Mouse (Mus musculus) layer of hippocampus, adult 9-11 months (tissue): Measurements from ENCODE around the gene H2al1j.
"Not testable (repeated sequence)": the region's sequence is repeated elsewhere in the genome, so short reads cannot be mapped to it uniquely, and the experiment has no call there.

Experiments
- DNase-seq: peaks from one replicate; pipeline ENCODE4 v3.0.0; 2022

Gene H2al1j

DNA sequence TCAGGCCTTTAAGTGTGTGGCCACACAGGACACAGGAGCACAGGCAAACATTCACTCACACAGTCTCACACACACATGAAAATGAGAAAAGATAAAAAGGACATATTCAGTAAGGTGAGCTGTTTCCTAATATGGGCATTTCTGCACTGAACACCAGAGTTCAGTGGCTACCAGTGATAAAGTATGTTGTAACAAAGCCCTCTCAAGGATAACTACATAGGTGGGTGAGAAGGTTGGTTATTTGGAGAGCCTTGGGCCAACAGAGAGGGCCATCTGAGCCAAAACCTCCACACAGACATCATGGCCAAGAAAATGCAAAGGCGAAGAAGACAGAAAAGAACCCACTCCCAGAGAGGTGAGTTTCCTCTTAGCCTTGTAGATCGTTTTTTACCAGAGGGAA, at the start of gene H2al1j:
Gene H2al1j (plus strand): TSS at position 301 of the 400 bp plus-strand sequence.
- not testable (repeated sequence) for DNase-seq

DNA sequence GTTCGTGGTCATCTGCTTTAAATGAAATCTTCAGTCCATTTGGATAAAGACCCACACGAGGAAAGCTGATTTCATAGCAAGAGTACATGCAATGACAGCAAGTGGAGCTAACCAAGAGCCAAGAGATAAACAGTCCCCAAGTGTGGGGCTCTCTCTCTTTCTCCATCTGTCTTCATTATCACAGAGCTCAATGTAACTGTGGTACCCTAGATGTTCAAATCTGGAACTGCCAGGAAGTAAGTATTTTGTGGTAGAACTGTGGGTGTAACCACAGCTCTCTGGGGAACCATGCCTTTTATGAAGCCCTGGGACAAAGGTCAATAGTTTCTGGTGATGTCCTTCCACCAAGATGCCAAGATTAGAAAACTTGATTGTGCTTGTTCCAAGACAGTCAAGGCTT, 46.9 kb upstream of the H2al1j start:
- DNase-seq: no peak

GRCm38 (mm10) chrX:11288306-11288882, 39.2 kb upstream of the H2al1j start:
- DNase-seq: no peak

GRCm38 (mm10) chrX:11289244-11289643, 38.4 kb upstream of the H2al1j start:
- DNase-seq: no peak

DNA sequence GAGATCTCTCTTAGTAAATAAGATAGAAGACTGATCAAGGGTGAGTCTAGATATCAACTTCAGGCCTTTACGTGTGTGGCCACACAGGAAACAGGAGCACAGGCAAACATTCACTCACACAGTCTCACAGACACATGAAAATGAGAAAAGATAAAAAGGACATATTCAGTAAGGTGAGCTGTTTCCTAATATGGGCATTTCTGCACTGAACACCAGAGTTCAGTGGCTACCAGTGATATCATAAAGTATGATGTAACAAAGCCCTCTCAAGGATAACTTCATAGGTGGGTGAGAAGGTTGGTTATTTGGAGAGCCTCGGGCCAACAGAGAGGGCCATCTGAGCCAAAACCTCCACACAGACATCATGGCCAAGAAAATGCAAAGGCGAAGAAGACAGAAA, 28.7 kb upstream of the H2al1j start, which contains the start of gene H2al1a:
Gene H2al1a (plus strand): TSS at position 301 of the 400 bp plus-strand sequence.
- DNase-seq: not testable (repeated sequence)

- not testable (repeated sequence) for DNase-seq
These were observed 25.5 kb upstream of the H2al1j start, which contains the start of gene H2al1b for GRCm38 (mm10) chrX:11302132-11302531. H2al1b (plus strand) TSS chrX:11302432.

DNA sequence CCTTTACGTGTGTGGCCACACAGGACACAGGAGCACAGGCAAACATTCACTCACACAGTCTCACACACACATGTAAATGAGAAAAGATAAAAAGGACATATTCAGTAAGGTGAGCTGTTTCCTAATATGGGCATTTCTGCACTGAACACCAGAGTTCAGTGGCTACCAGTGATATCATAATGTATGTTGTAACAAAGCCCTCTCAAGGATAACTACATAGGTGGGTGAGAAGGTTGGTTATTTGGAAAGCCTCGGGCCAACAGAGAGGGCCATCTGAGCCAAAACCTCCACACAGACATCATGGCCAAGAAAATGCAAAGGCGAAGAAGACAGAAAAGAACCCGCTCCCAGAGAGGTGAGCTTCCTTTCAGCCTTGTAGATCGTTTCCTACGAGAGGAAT, 22.3 kb upstream of the H2al1j start, which contains the start of gene H2al1c:
Gene H2al1c (plus strand): TSS at position 301 of the 400 bp plus-strand sequence.
- not testable (repeated sequence) for DNase-seq

DNA sequence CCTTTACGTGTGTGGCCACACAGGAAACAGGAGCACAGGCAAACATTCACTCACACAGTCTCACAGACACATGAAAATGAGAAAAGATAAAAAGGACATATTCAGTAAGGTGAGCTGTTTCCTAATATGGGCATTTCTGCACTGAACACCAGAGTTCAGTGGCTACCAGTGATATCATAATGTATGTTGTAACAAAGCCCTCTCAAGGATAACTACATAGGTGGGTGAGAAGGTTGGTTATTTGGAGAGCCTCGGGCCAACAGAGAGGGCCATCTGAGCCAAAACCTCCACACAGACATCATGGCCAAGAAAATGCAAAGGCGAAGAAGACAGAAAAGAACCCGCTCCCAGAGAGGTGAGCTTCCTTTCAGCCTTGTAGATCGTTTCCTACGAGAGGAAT, 19.1 kb upstream of the H2al1j start, which contains the start of gene H2al1d:
Gene H2al1d (plus strand): TSS at position 301 of the 400 bp plus-strand sequence.
- not testable (repeated sequence) for DNase-seq

DNA sequence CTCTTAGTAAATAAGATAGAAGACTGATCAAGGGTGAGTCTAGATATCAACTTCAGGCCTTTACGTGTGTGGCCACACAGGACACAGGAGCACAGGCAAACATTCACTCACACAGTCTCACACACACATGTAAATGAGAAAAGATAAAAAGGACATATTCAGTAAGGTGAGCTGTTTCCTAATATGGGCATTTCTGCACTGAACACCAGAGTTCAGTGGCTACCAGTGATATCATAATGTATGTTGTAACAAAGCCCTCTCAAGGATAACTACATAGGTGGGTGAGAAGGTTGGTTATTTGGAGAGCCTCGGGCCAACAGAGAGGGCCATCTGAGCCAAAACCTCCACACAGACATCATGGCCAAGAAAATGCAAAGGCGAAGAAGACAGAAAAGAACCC, 16.0 kb upstream of the H2al1j start, which contains the start of gene H2al1e:
Gene H2al1e (plus strand): TSS at position 301 of the 400 bp plus-strand sequence.
- not testable (repeated sequence) for DNase-seq

GRCm38 (mm10) chrX:11314858-11315257, 12.8 kb upstream of the H2al1j start, which contains the start of gene H2al1f:
H2al1f (plus strand) TSS chrX:11315158.
- DNase-seq: not testable (repeated sequence)

GRCm38 (mm10) chrX:11317956-11318355, 9.7 kb upstream of the H2al1j start, which contains the start of gene H2al1g:
H2al1g (plus strand) TSS chrX:11318256.
- DNase-seq: not testable (repeated sequence)

GRCm38 (mm10) chrX:11321192-11321591, 6.4 kb upstream of the H2al1j start, which contains the start of gene H2al1h:
H2al1h (plus strand) TSS chrX:11321492.
- DNase-seq: not testable (repeated sequence)

- DNase-seq: not testable (repeated sequence)
These were observed 3.3 kb upstream of the H2al1j start, which contains the start of gene H2al1i for GRCm38 (mm10) chrX:11324359-11324758. H2al1i (plus strand) TSS chrX:11324659.

DNA sequence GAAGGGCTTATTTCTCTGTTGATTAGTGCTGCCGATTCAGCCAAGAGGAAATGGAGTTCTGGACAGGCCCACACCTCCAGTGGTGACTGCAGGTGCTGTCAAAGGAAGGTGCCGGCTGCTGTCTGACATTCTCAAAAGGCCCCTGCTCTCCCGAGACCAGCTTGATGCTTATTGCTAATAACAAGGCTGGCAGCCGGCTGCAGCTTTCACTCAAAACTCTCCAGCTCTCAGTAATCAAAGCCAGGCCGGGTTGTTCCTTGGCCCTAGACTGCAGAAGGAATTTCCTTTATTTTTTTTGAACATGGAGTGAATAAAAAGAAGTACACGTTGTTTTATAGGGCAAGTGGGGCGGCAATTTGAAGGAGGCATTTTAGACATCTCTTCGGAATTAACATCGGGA, 18.1 kb downstream of the H2al1j start:
- no peak for DNase-seq

DNA sequence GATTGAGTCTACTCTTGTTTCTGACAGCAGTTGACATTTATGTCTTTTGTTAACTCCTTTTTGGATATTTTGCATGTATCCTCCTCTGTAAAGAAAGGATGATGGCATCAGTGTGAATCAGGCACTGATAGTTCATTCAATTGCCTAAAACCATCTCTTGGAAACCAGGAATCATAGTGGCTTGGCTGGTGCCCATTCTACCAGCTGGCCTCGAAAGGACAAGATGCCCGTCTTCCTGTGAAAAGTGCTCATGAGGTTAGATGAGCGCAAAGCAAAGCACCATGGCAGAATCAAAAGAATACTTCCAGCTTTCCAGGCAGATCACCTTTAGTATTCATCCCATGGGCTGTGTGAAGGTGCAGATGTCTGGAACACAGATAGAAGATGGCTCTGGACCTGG, 19.1 kb downstream of the H2al1j start:
- DNase-seq: no peak

DNA sequence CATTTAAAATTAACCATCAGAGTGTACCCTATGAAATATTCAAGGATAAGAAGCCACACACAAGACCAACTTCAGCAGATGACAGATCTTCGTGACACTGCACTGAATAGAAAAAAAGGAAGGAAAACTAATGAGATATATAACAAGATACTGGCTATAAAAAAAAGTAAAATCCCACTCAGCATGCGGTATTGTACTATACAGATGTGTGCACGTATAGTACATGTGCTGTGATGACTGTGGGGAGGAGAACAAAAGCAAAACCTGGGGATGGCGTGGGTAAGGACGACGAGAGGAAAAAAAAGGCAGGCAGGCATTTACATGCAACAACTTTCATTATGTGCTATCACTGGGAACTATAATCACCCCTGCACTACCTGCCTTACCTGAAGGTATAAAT, 33.2 kb downstream of the H2al1j start:
- no peak for DNase-seq

DNA sequence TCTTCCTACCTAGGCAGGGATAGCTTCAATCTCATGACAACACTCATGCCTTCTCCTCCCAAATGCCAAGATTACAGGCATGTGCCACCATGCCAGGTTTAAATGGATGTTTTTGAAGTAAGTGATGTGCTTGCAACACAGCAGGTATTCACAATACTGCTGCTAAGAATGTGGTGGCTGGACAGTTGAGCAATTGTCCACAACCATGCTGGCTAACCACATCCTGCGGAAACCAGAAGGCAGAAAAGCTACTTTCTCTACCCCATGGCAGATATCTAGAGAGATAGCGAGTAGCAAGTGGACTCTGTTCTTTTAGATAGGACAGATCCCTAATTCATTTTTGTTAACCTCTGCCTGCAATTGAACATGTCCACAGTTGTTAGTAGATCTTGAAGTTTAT, 33.6 kb downstream of the H2al1j start:
- DNase-seq: no peak

GRCm38 (mm10) chrX:11363890-11364289, 36.3 kb downstream of the H2al1j start:
- no peak for DNase-seq

DNA sequence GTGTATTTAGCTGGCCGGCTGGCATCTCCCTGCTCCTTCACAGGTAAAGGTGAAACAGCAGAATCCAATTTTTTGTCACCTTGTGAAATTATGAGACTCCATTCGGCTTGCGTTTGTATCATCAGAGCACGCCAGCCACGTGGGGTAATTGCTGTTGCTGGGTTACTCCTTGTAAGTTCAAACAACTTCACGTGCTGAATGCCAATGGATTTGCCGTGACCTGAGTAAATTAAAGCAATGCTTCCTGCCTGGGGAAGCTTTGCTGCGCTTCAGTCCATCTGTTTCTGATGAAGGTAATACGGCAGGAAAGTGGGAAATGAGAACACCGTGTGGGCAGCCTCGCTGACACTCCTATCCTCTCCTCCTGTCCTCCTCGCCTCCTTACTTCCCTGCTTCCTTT, 37.5 kb downstream of the H2al1j start:
- DNase-seq: no peak
